Mouse (Mus musculus) cerebellum, adult 9-10 months (tissue): Measurements from ENCODE around the gene Samhd1.

Experiments
- DNase-seq: peaks from one replicate; pipeline ENCODE4 v3.0.0; 2022

Gene Samhd1

GRCm38 (mm10) chr2:157135529-157136120 lies 560 bp upstream of the Samhd1 start:
- DNase-seq = peak; percentile 34

DNA sequence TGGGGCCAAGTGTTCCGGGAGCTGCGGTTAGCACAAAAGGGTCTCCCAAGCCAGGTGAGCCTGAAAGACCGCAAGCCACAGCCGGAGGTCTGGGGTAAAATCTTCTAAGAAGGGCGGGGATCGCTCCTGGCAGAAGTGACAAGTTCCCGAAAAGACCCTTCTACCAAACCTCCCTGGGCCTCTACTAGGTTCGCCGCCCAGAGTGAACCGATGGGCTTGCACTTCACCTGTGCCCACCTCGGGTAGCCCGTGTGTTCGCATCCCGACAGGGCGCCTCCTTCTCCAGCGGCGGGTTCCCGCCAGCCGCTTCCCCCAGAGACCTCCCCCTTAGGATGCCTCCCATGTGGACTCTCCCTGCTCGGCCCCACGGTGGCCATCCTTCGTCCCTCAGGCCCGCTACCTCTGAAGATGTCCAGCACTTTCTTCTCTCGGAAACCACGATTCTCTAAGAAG lies 560 bp downstream of the Samhd1 start:
- DNase-seq = no peak

- no peak for DNase-seq
These were observed 1.1 kb downstream of the Samhd1 start for GRCm38 (mm10) chr2:157133769-157134478.

GRCm38 (mm10) chr2:157132686-157133540 lies 2.2 kb downstream of the Samhd1 start:
- no peak for DNase-seq

GRCm38 (mm10) chr2:157132086-157132485 lies 3.0 kb downstream of the Samhd1 start:
- DNase-seq = no peak

- no peak for DNase-seq
These were observed 4.1 kb downstream of the Samhd1 start for GRCm38 (mm10) chr2:157130813-157131514.

- no peak for DNase-seq
These were observed 5.4 kb downstream of the Samhd1 start for GRCm38 (mm10) chr2:157129601-157130164.

GRCm38 (mm10) chr2:157129096-157129495 lies 6.0 kb downstream of the Samhd1 start:
- DNase-seq = no peak

DNA sequence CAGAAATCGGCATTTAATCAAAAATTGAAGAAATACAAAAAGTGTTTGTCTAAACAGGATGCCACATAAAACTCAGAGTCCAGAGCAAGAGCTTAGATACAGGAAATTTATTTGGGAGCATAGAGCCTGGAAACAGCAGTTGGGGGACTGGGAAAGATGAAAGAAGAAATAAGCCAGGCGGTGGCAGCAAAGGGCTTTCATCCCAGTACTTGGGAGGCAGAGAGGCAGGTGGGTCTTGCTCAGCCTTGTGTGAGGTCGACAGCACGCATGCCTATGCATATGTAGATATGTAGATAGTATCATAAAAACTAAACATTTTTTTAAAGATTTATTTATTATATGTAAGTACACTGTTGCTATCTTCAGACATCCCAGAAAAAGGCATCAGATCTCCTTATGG lies 7.0 kb downstream of the Samhd1 start:
- no peak for DNase-seq

DNA sequence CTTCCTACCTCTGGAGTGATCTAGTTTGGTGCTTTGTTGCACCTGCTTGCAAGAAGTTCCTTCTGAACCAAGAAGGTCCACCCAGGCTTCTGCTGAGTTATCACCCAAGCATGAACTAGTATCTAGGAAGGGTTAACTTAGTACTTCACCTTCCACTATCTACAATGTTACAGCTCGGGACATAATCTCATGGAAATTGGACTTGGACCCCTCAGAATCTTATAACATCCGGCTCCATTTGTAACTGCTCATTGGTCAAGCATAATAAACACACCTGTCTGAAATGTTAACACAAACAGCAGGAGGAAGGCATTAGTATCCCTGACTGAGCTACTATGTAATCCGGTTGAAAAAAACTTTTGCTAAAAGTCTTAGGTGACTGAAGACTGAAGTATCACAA lies 7.7 kb downstream of the Samhd1 start:
- no peak for DNase-seq

DNA sequence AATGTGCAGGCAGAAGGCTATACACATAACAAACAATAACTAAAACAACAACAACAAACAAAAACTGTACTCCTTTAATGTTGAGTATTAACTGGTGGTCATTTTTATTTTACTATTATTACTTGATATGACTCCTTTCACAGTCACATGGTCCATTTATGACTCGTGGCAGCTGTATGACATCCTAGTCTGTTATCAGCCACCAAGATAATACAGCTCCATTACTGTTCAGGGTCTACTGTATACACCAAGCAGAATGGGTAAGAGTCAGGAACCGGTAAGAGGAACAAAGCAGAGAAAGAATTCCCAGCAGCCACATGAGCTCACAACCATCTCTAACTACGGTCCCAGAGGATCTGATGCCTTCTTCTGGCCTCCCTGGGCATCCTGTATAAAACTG lies 9.8 kb downstream of the Samhd1 start:
- no peak for DNase-seq

DNA sequence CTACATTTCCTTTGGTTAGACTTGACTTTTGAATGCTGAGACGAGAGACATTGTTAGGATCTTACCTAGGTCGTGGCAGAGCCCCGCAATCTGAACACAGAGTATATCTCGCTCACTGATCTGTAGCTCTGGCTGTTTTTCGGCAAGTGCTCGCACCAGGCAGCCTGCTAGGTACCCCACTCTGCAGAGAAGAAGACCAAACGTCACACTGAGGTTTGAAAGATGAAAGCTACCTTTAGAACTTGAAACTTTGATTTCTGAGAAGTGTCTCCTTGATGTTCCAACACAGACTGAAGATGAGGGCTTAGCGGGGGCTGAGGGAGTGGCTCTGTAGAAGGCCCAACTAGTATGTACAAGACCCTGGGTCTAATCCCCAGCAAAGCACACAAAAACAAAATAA lies 13.3 kb downstream of the Samhd1 start:
- no peak for DNase-seq

- no peak for DNase-seq
These were observed 16.0 kb downstream of the Samhd1 start for GRCm38 (mm10) chr2:157119075-157119474.

DNA sequence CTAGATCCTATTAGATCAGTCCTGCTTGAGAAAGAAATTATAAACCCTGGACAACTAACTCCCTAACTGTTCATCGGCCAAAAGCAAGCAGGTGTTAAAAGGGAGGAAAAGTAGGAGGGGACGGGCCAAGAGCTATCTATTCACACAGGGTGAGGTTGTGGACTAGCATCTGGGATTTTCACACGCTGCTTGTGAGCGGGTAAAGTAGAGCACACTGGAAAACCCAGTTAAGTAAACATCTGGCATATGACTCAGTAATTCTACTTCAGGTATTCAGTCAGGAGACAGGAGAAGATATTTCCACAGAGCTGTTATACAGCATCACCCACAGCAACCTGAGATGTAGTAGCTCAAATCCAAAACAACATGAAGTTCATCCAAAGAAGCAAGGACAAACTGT lies 16.5 kb downstream of the Samhd1 start:
- DNase-seq = no peak

DNA sequence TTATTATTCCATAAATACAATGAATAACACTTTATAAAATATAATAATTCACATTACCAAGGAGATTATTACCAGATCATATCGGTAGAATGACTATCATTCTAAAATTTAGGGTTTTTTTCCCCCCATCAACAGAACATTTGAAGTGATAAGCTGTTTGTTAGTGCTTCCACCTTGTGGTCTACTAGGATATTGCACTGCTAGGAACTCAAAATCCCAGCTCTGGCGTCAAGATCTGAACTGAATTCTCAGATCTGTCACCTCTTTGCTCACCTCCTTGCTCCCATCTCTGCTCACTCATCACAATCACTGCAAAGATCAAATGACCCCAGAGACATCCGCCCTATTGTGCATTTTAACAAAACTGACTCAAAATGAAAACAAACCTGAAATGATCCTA lies 18.1 kb downstream of the Samhd1 start:
- no peak for DNase-seq

DNA sequence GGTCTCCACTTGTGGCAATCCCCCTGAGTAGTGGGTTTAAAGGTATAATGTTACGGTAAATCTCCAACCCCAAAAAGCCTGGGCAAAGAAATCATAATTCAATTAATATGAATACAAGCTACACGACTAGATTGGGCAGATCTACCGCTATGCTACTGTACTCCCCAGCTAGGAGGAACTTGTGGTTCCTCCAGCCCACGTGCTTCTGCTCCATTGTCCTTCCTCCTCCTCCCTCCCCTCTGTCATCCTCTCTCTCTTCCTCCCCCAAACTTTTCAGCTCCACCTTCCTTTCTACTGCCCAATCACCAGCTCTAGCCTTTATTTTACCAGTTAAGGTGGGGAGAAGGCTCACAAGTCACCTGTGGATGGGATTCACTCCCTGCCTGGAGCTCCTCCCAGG lies 26.8 kb downstream of the Samhd1 start:
- no peak for DNase-seq

GRCm38 (mm10) chr2:157104454-157104853 lies 30.6 kb downstream of the Samhd1 start:
- no peak for DNase-seq

DNA sequence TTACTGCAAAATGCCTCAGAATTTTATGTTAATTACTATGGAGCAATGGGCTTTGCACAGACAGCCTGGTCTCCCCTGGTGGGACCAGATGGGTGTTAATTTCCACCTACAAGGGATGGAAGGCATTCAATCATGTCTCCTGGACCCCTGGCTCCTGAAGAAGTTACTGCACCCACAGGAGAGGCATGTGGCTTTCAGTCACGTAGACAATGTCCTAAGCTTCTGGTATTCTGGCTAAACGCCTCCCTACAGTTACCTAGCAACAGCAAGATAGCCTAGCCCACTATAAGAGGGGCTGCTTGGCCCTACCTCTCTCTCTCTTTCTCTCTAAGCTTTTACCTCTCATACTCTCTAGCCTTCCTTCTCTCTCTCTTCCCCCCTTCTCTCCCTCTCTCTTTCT lies 32.8 kb downstream of the Samhd1 start:
- no peak for DNase-seq

DNA sequence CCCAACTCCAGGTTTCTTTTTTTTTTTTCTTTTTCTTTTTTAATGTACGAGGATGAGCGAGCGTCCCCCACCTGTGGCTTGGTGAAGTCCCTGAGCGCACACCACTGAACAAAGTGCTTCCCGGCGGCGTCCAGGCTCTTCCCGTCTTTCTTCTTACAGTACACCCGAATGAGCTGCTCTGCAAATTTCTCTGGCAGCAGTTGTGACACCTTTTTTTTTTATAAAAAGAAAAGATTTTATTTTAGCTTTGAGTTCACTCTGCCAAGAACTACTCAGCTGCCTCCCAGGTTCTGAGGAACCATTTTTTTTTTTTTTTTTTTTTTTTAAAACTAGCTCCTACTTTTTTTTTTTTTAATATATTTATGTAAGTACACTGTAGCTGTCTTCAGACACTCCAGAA lies 33.4 kb downstream of the Samhd1 start:
- DNase-seq = no peak

DNA sequence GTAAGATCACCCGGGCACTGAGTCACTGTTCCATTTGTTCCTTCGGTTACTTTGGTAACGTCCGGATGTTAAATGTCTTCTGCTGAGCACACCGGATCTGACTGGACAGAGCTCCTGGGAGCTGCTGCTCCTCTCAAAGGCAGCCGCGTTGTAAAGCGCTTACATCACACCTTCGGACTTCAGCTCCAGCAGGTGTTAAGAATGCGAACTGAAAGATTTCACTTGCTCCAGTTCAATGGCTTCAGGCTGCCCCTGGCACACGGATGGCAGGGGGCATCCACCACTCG lies 34.8 kb downstream of the Samhd1 start:
- DNase-seq = no peak

GRCm38 (mm10) chr2:157099532-157100318 lies 35.3 kb downstream of the Samhd1 start:
- no peak for DNase-seq
